Mouse (Mus musculus): ENCODE measurements around the gene Cnnm2.

DNA sequence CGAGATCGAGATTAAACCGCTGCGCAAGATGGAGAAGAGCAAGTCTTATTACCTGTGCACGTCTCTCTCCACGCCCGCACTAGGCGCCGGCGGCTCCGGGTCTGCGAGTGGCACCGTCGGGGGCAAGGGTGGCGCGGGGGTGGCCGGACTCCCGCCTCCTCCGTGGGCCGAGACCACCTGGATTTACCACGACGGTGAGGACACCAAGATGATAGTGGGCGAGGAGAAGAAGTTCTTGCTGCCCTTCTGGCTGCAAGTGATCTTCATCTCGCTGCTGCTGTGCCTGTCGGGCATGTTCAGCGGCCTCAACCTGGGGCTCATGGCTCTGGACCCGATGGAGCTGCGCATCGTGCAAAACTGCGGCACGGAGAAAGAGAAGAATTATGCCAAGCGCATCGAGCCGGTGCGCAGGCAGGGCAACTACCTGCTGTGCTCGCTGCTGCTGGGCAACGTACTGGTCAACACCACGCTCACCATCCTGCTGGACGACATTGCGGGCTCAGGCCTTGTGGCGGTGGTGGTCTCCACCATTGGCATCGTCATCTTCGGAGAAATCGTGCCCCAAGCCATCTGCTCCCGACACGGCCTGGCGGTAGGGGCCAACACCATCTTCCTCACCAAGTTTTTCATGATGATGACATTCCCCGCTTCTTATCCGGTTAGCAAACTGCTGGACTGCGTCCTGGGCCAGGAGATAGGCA, 1.0 kb downstream of the Cnnm2 start:
- TF ChIP-seq POLR2A (IDR thresholded peaks at IDR 0.05; ENCODE audit: control insufficient read depth, extremely low read depth, insufficient read depth, low read length, poor library complexity) (0 out of 2 replicates have a peak, but pooled peaks have one; percentile 30), CTCF (IDR thresholded peaks at IDR 0.05; ENCODE audit: borderline replicate concordance, control insufficient read depth, extremely low read depth, insufficient read depth, low read length, poor library complexity) (0 out of 2 replicates have a peak, but pooled peaks have one; percentile 4)
